Mouse (Mus musculus) adrenal gland, postnatal 25 days (tissue): Measurements from ENCODE around the gene Ppp1r3e. TPM values are rescaled to one million over a fixed set of nuclear protein-coding genes. Genes with fewer than 3 reads are reported as not detected.

Source experiments
- total RNA-seq: library from RNA; stranded (reverse); gene quantifications from 2 replicates; pipeline ENCODE4 v1.2.3, GENCODE M21; 2021

Ppp1r3e gene
- total RNA-seq, 1 experiment from 2014 or later: 23.8 TPM

Other genes starting within 250 kb of the Ppp1r3e start
- gene Gm17606, start 236.6 kb downstream of the Ppp1r3e start, total RNA-seq: not detected in 2 replicates
- 1.4 and 1.6 TPM in 2 replicates for gene Cdh24, start 236.2 kb downstream of the Ppp1r3e start, total RNA-seq
- gene 1700123O20Rik, start 191.3 kb downstream of the Ppp1r3e start, total RNA-seq: 39.3 and 39.9 TPM in 2 replicates
- 233 and 235 TPM in 2 replicates for gene Acin1, start 190.6 kb downstream of the Ppp1r3e start, total RNA-seq
- gene Gm29776, start 178.7 kb downstream of the Ppp1r3e start, total RNA-seq: not detected in 2 replicates
- not detected in 2 replicates for gene Cebpe, start 165.4 kb downstream of the Ppp1r3e start, total RNA-seq
- 58.4 and 64.6 TPM in 2 replicates for gene Slc7a8, start 95.6 kb downstream of the Ppp1r3e start, total RNA-seq
- 1.2 TPM in 1 of 2 replicates, not detected in the other for gene Rnf212b, start 63.4 kb downstream of the Ppp1r3e start, total RNA-seq
- 14.8 and 19.0 TPM in 2 replicates for gene Homez, start 6.6 kb downstream of the Ppp1r3e start, total RNA-seq
- gene Bcl2l2, start 5.8 kb upstream of the Ppp1r3e start, total RNA-seq: 50.0 and 62.2 TPM in 2 replicates
- 10.0 TPM in 1 of 2 replicates, not detected in the other for gene Gm20521, start 5.9 kb upstream of the Ppp1r3e start, total RNA-seq
- 195 and 256 TPM in 2 replicates for gene Pabpn1, start 14.9 kb upstream of the Ppp1r3e start, total RNA-seq
- 32.9 and 41.6 TPM in 2 replicates for gene Slc22a17, start 35.6 kb upstream of the Ppp1r3e start, total RNA-seq
- gene Efs, start 48.6 kb upstream of the Ppp1r3e start, total RNA-seq: 2.6 and 3.6 TPM in 2 replicates
- gene Il25, start 55.1 kb upstream of the Ppp1r3e start, total RNA-seq: not detected in 2 replicates
- gene Cmtm5, start 58.7 kb upstream of the Ppp1r3e start, total RNA-seq: 0.49 and 1.2 TPM in 2 replicates
- not detected in 2 replicates for gene Myh6, start 89.4 kb upstream of the Ppp1r3e start, total RNA-seq
- gene Gm17428, start 99.4 kb upstream of the Ppp1r3e start, total RNA-seq: not detected in 2 replicates
- gene Myh7, start 117.1 kb upstream of the Ppp1r3e start, total RNA-seq: not detected in 2 replicates
- 38.3 and 39.8 TPM in 2 replicates for gene Ngdn, start 137.9 kb upstream of the Ppp1r3e start, total RNA-seq
- 9.1 and 9.9 TPM in 2 replicates for gene Zfhx2, start 214.8 kb upstream of the Ppp1r3e start, total RNA-seq
- gene Thtpa, start 217.2 kb upstream of the Ppp1r3e start, total RNA-seq: 16.2 and 21.6 TPM in 2 replicates
- gene Ap1g2, start 229.0 kb upstream of the Ppp1r3e start, total RNA-seq: 27.4 and 32.8 TPM in 2 replicates
- 3.8 and 6.6 TPM in 2 replicates for gene Jph4, start 239.4 kb upstream of the Ppp1r3e start, total RNA-seq